Mouse (Mus musculus): ENCODE measurements at regions not wholly inside any gene's neighbourhood (a gene's known extent, or its start where the extent isn't known, plus 50 kb on each side); places are given as distances from the start of the nearest gene placed in this dataset.

DNA sequence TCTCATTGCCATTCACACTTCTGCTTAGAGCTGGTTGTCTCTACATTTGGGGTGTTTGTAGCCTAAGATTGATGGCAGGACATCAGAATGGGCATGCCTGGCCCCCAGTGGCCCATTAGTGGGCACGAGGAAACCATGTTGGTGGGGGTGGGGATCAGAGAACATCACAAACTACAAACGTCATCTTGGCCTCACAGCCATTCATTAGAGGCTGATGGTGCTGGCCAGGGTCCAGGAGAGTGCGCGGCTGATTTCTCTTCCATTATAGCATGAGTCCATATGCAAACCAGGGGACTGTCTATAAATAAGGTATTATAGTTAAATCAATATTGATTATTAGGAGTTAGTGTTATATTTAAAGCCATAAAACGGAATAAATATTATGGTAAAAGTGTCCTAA, 67.9 kb downstream of the 3100002H09Rik start:
- DNase-seq (ENCODE audit: low read depth in 2 of 2, low spot score in 2 of 2): no peak

DNA sequence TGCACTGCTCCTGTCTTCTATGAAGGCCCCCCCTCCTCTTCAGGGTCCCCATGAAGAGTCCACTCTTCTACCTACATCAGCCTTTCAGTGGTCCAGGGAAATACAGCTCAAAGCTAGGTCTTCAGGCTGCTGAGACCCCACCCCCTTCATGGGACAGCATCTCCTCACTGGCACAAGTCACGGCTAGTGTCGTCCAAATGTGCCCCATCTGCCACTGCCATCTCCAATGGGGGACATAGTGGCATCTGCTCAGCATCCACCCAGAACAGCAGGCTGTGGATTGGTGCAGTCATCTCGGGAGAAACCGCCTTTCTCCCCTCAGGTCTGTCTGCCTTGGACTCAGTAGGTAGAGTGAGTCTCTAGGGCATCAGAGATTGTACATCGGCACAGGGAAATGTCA, 72.1 kb downstream of the 3100002H09Rik start:
- DNase-seq (ENCODE audit: low read depth in 2 of 2, low spot score in 2 of 2): no peak

DNA sequence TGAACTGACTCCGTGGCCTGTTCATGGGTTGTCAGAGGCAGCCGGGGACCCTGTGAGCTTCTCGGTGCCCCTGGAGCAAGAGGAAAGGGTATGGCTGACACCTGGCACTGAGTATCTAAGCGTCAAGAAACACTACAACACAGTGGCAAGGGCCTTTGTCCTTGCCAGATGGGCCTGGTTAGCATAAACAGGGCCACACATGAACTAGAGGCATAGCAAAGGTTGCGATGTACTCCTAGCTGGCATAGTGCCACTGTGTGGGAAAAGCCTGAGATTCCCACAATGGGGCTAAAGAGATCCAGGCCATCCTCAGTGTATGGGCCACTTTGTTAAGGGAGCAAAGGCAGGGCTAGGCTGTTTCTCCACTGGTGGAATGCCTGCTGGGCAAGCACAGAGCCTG, 72.9 kb downstream of the 3100002H09Rik start:
- no peak for DNase-seq (ENCODE audit: low read depth in 2 of 2, low spot score in 2 of 2)

DNA sequence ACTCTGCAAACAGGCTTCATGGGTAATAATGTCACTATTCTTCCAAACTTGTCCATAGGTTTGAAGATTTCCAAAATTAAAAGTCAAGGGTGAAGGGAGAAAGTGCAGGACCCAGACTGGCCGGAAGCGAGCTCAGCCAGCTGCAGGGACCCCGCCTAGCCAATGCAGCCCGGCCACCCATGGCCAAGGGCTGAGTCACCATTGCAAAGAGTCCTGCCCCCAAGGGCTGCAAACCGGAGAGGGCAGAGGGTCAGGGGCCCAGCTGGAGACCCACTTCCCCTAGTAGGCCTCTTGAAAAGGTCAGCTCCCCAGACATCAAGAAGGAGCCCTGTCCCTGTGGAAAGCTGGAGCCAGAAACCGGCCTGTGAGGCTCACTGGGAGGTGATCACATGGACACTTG, 77.0 kb downstream of the 3100002H09Rik start:
- DNase-seq (ENCODE audit: low read depth in 2 of 2, low spot score in 2 of 2): no peak

DNA sequence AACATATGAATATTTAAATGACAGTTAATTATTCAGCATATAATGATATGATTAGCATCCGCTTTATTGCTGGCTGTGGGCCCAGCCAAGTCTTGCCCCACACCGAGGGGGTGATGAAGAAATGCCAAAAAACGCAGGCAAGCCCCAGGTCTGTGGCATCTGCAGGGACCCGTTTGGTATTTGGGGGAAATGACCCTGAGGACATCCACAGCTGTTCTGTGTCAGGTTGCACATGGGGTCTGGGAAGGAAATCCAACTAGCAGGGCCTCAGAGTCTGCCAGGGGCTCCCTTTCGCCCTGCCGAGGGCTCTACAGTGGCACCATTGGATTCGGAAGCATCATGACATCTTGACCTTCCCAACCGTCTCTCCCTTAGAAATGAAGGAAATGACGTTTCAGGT, 80.0 kb downstream of the 3100002H09Rik start:
- DNase-seq (ENCODE audit: low read depth in 2 of 2, low spot score in 2 of 2): no peak

DNA sequence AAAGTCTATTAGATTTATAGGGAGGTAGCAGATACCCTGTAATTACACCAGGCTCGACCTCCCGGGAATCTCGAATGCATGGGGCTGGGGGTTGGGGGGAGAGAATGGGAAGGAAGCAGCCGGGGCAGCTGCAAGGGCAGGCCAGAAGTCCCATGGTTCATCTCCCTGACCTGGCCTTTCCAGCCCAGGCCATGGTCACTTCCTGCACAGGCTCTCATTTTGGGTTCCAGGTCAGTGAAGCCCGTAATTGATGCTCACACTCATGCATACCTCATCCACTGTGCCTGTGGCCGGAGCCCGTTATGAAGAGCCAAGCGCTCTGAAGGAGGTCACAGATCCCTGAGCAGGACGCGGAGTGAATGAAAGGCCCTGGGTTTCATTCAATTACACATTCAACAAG, 83.8 kb downstream of the 3100002H09Rik start:
- DNase-seq (ENCODE audit: low read depth in 2 of 2, low spot score in 2 of 2): no peak

DNA sequence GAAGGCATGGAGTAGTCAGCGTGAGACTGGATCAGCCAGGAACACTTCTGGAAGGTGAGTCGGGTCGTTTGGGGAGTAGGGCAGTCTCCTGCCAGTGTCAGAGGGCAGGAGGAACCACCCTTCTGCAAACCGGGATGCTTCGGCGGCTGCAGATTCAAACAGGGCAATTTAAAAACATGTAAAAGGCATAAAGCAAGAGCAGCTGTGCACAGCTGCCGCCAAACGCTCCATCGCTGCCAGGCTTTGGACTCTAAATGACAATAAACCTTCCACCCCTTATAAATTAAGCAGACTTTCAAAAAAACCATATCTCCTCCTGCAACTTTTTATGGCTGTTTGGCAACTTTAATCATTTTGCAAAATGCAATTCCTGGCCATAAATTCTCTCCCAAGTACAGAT, 84.2 kb downstream of the 3100002H09Rik start:
- DNase-seq (ENCODE audit: low read depth in 2 of 2, low spot score in 2 of 2): no peak

DNA sequence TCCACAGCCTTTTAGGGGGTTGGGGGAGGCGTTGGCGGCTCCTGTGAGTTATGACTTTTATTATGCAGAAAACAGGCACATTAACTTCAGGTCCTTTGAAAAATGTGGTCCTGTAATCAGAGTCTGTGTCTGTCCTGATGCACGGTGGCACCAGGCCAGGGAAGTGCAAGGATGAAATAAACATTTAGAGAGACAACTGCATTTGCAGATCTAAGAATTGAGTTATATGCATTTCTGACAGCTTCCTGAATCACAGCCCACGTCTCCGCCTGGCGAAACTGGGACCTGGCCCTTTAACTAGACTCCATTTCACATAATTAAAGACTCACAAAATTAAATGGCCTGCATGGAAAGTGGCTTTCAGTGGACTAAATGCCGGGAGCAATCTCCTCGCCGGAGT, 90.3 kb downstream of the 3100002H09Rik start:
- DNase-seq (ENCODE audit: low read depth in 2 of 2, low spot score in 2 of 2): no peak

DNA sequence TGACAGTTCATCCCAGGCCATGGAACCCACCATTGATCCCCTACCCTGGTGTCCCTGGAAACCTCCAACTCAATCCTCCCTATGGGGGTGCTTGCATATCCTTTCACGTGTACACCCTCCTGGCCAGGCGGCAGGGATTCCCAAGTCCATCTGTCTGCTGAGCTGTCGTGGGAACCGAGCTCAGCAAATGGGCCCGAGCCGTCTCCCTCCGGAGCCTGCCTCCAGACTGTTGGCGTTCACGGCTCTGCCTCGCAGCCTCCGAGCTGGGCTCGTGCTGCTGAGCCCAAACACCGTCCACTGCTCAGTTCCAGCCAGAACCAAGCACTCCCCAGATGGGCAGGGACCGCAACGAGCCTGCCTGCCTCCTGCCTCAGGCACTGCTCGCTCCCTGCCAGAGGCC, 98.8 kb downstream of the 3100002H09Rik start:
- no peak for DNase-seq (ENCODE audit: low read depth in 2 of 2, low spot score in 2 of 2)

DNA sequence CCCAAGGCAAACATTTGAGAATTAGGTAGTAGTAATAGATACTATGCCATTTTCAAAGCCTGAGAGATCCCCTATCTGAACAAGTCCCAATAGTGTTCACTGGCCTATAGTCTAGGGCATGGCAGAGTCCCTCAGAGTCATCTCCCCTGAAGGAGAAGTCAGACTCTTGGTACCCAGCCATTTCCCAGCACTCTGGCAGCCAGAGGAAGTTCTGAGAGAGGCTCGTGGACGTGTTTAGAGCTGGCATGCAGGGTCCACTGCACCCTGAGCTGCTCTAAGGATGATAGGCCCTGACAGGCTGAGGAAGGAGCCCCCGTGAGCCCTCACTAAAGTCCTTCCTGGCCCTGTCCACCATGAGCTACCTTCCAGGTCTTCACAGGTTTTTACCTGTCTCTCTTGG, 99.8 kb downstream of the 3100002H09Rik start:
- no peak for DNase-seq (ENCODE audit: low read depth in 2 of 2, low spot score in 2 of 2)

DNA sequence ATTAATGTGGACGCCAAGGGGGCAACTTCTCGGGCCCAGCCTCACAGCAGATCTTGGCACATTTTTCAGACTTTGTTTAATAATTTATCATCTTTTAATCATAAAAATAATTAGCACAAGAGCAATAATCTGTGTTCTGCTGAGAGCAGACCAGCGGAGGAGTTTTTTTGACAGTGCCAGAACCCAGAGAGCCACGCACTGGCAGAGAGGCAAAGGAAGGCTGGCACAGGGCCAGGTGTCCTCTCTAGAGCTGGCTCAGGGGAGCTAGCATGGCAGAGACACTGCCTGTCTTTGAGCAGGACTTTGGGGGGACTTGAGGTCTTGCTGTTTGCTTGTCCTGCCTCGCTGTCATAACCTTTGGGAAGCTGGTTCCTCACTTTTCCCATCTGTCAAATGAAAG, 100.9 kb downstream of the 3100002H09Rik start:
- DNase-seq (ENCODE audit: low read depth in 2 of 2, low spot score in 2 of 2): no peak

DNA sequence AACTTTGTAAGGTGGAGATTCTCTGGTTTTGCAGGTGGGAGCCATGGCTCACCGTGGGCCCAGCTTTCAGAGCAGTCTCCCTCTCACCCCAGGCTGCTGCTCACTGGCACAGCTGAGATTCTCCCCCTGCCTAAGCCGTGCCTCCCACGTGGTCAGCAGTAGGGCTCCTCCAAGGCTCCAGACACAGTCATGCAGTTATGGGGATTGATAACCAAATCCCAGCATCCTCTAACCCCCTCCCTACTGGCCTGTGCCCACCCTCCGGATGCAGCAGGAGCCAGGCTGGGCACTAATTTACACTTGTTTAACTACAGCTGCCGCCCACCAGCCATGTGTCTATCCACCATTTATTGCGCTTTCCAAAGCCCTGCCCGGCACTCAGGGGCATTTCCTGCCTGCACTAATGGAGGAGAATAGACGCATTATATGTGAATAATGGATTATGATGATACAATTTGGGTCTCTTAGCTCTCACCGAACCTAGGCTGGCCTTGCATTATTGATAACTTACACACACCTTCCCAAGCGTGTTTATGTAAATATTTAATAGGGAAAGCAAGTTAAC, 104.4 kb downstream of the 3100002H09Rik start:
- no peak for DNase-seq (ENCODE audit: low read depth in 2 of 2, low spot score in 2 of 2)

DNA sequence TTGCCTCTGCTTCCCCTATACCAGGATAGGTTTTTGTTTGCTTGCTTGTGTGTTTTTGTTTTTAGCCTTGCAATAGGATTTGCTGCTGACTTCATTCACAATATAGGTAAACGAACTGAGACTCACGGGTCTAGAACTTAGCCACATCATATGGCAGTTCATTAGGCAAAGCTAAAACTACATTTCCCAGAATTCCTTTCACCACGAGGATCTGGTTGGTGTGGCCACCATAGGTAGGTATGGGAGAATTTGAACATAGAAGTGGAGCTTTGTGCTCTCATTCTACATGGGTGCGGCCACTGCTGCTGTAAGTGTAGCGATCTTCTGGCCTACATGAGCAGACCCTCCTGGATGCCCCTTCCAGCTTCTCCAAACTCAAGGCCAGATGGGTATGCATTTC, 108.8 kb downstream of the 3100002H09Rik start:
- no peak for DNase-seq (ENCODE audit: low read depth in 2 of 2, low spot score in 2 of 2)

DNA sequence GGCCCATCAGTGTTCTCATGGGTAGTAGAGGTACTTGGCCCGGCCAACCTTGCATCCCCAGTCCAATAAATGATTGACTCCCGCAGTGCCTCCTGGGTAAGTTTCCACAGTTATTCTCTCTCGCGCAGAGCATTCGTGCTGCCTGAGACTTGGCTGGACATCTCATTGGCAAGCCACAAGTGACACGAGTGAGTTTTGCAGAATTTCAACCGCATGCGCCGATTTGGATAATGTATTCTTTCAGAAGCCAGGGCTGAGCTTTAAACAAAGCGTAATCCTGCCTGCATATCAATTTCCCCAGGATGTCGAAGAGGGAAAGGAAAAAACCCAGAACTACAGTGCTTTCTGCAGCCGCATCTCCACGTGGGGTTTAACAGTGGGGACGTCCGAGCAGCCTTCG, 112.6 kb downstream of the 3100002H09Rik start:
- DNase-seq (ENCODE audit: low read depth in 2 of 2, low spot score in 2 of 2): no peak

DNA sequence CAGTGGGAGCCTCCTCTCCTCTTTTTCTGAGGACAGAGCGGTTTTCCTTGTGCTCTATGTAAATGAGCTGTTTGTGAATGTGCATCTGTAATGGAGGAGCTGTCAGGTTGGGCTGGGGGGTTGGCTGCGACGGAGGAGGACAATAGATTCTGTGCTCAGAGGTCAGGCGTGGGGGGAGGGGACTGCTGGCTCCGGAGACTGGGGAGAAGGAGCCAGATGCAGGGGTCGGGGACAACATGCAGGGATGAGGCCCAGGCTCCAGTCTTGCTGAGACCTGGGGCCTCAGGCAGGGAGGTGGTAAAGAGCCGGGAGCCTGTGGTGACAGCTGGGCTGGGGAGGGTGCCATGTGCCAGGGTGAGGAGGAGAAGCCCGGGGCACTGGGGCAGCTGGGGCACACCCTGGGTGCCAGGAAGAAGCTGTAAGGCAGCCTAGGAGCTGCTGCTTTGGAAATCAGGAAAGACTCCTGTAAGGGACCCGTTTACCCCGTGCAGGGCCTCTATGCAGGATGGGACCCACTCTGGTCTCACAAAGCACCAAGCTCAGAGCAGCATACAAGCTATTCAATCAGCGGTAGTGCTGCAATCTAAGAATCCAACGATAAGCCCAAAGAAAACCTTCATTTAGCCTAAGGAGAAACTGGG, 124.5 kb downstream of the 3100002H09Rik start:
- DNase-seq (ENCODE audit: low read depth in 2 of 2, low spot score in 2 of 2): no peak

DNA sequence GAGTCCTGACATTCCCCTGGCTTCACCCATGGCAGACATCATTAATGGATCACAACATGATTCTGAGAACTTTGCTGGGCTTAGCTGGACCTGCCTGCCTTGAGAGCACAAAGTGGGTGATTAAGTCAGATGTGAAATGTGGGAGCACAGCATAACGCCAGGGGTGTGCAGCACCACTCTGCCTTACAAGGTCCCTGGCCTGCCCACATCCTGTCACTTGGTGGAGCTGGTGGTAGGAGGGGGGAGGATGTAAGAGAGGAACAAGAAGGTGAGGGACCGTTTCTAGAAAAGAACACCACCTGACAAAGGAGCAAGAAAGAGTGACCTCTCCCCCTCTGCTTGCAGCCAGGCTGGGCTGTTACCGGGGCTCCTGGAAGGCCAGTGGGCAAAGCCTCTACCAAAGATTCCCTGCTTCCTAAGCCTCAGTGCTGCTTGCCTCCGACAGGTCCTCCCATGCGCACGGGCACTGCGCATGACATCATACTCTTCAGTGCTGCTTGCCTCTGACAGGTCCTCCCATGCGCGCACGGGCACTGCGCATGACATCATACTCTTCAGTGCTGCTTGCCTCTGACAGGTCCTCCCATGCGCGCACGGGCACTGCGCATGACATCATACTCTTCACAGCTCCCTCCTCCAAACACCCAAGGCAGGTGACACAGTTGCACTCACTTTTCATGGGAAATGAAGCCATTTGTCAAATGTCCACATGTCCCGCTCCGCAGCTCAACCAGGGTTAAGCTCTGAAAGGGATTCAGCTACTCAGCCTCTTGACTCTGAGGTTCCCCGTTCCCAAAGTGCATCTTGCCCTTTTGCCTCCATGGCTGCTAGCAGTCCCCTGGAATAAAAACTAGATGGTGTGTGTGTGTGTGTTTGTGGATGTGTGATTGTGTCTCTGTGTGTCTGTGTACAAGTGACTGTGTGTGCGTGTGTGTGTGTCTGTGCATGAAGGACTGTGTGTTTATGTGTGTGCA, 125.7 kb downstream of the 3100002H09Rik start:
- no peak for DNase-seq (ENCODE audit: low read depth in 2 of 2, low spot score in 2 of 2)

DNA sequence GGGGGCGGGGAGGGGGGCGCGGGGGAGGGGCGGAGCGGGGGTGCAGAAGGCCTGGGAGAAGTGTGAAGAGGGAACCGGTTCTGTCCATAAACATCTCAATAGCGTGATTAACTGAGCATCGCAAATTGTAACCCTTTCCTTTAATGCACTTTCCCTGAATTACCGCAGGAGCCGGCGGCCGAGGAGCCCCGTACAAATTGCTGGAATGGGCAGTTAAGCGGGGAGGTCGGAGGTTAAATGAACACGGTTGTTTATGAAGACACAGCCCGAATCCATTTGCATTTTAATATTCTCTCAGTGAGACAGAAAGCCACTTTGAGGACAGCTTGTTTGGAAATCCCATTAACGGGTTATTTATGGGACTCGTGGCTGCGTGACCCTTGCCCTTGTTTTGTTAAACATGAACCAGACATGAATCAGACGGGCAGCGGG, 132.7 kb downstream of the 3100002H09Rik start:
- DNase-seq (ENCODE audit: low read depth in 2 of 2, low spot score in 2 of 2): no peak

DNA sequence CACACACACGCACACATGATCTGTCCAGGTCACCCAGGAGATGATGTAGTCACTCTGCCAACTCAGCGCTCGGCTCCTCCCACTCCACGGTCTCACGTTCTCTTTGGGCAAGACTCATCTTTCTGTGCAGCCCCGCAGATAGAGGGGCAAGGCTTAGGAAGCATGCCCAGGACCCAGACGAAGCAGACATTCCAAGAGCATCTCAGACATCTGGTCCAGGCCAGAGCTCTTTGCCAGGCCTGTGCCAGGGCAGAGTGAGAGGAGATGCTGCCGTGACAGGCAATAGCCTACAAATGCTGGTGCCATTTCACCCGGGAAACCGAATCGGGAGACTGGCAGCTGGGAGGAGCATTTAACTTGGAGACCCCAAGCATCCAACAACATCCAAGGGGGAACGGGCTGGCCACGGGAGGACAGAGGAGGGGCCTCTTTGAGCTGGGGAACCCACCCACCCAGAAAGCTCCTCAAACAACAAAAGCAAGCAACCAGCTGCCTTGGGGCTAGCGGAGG, 133.2 kb downstream of the 3100002H09Rik start:
- DNase-seq (ENCODE audit: low read depth in 2 of 2, low spot score in 2 of 2): no peak

DNA sequence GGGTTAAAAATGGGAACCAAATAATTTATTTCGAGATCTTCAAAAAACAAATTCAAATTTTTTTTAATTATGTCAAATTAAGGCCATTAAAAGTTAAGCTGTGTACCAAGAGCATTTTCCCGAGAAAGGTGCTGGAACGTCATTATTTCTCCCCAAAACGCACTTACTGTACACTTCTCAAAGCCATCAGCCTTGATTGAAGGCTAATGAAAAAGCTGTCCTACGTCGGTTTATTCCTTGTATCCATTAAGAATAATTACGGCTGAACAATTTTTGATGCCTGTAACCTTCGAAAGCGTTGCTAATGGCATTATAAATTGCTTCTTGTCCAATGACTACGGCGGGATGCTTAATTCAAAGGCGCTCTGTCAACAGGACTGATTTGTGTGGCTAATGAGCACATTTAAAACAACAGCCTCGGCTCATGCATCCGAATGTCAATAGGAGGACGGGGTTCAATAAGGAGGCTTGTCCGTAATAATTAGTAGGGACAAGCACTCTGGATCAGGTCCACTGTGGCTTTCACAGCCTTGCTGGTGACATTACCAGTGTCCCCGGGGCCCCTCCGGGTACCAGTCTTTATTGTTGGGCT, 145.3 kb downstream of the 3100002H09Rik start:
- DNase-seq (ENCODE audit: low read depth in 2 of 2, low spot score in 2 of 2): no peak

DNA sequence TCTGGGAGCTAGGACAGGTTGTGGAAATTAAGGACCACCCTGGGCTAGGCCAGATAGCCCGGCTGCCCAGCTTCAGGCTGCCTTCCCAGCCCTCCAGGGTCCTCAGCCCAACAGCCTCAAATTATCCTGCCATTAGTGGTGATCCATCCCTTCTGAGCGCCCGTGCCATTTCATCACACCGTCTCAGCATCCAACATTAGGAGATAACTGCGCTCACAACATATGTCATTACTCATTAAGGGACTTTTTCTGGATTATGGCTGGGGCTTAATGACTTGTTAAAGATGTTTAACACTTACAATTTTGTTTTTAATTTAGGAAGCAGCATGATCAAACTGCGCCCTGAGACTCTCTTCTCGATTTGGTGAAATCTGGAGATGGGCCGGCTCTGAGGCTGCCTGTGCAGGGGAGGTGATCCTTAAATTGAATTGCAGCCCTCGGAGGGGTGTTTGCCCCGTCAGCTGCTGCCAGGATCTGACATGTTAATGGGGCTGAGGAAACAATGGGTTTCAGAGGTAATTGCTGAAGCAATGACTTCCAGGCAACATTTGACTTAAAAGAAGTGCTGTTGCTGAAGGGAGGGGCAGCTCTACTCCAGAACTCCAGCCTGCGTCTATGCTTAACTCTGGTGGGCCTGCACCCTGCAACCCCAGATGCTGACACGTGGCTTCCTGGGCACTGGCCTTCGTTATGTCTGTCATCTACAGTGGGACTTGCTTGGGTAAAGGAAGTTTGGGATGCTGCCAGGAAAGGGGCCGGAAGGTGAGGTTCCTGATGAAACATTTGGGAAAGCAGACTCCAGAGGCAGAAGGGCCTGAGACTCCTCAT, 154.9 kb downstream of the 3100002H09Rik start:
- DNase-seq (ENCODE audit: low read depth in 2 of 2, low spot score in 2 of 2): no peak

DNA sequence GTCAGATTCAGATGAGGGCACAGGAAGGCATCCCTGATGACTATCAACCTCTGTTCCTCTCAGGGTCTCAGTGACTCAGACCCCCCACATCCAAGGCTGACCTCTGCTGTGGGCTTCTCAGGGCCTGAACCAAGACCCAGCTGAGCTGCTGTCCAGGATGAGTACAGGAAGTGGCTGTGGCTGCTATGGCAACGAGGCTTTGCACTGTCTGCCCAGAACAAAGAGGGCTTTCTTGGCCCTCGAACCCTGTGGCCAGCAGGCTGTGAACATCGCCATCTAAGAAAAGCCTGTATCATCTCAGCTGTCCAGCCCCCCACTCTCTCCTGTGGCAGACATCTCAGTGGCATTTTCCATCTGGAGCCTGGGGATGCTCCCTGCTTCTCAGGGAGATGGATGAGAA, 159.5 kb downstream of the 3100002H09Rik start:
- no peak for DNase-seq (ENCODE audit: low read depth in 2 of 2, low spot score in 2 of 2)

All from CD8-positive naive resting alpha-beta T cell, adult 2 months (primary cell).